Mouse (Mus musculus): Measurements from ENCODE around the gene Utp20.
"Not testable (repeated sequence)": the region's sequence is repeated elsewhere in the genome, so short reads cannot be mapped to it uniquely, and the experiment has no call there.

Utp20 gene

GRCm38 (mm10) chr10:88784513-88784931 is 42.1 kb downstream of the Utp20 start:
- in situ Hi-C loops (cut with MboI, MseI) = no loop called here

GRCm38 (mm10) chr10:88783941-88784340 is 42.7 kb downstream of the Utp20 start:
- in situ Hi-C loops (cut with MboI, MseI) = no loop called here

GRCm38 (mm10) chr10:88783135-88783534 is 43.5 kb downstream of the Utp20 start:
- in situ Hi-C loops (cut with MboI, MseI) = not testable (repeated sequence)

GRCm38 (mm10) chr10:88780716-88781115 is 45.9 kb downstream of the Utp20 start:
- in situ Hi-C loops (cut with MboI, MseI) = no loop called here

- in situ Hi-C loops (cut with MboI, MseI) = no loop called here
Observed at GRCm38 (mm10) chr10:88776206-88776605, 50.4 kb downstream of the Utp20 start.

GRCm38 (mm10) chr10:88772965-88773364 is 53.6 kb downstream of the Utp20 start:
- in situ Hi-C loops (cut with MboI, MseI) = not testable (repeated sequence)

GRCm38 (mm10) chr10:88769676-88770075 is 56.9 kb downstream of the Utp20 start:
- in situ Hi-C loops (cut with MboI, MseI) = loop anchor here (5.0 kb wide), 1 partner anchor 33 kb away; no protein-coding TSS in a partner anchor

GRCm38 (mm10) chr10:88768961-88769360 is 57.6 kb downstream of the Utp20 start:
- in situ Hi-C loops (cut with MboI, MseI) = loop anchor here (5.0 kb wide), 1 partner anchor 33 kb away; no protein-coding TSS in a partner anchor

- in situ Hi-C loops (cut with MboI, MseI) = loop anchor here (5.0 kb wide), 1 partner anchor 37 kb away; no protein-coding TSS in a partner anchor
Observed at GRCm38 (mm10) chr10:88765431-88766142, 61.0 kb downstream of the Utp20 start.

- in situ Hi-C loops (cut with MboI, MseI) = no loop called here
Observed at GRCm38 (mm10) chr10:88761524-88762212, 64.9 kb downstream of the Utp20 start.

- in situ Hi-C loops (cut with MboI, MseI) = no loop called here
Observed at GRCm38 (mm10) chr10:88741426-88741825, 85.2 kb downstream of the Utp20 start.

- in situ Hi-C loops (cut with MboI, MseI) = no loop called here
Observed at GRCm38 (mm10) chr10:88740781-88741180, 85.8 kb downstream of the Utp20 start.

- in situ Hi-C loops (cut with MboI, MseI) = no loop called here
Observed at GRCm38 (mm10) chr10:88739818-88740217, 86.8 kb downstream of the Utp20 start.

- in situ Hi-C loops (cut with MboI, MseI) = not testable (repeated sequence)
Observed at GRCm38 (mm10) chr10:88739074-88739473, 87.5 kb downstream of the Utp20 start.

GRCm38 (mm10) chr10:88732309-88732622 is 94.3 kb downstream of the Utp20 start:
- in situ Hi-C loops (cut with MboI, MseI) = no loop called here

- in situ Hi-C loops (cut with MboI, MseI) = no loop called here
Observed at GRCm38 (mm10) chr10:88731496-88732308, 94.9 kb downstream of the Utp20 start.

- in situ Hi-C loops (cut with MboI, MseI) = no loop called here
Observed at GRCm38 (mm10) chr10:88730571-88731495, 95.8 kb downstream of the Utp20 start, which contains the start of gene Arl1. Gene Arl1, plus strand, starts transcription at chr10:88730858.

GRCm38 (mm10) chr10:88728166-88728565 is 98.4 kb downstream of the Utp20 start:
- in situ Hi-C loops (cut with MboI, MseI) = loop anchor here (5.0 kb wide), 1 partner anchor 351 kb away; the partner anchor contains the start of genes Dram1 and Gnptab

- in situ Hi-C loops (cut with MboI, MseI) = loop anchor here (5.0 kb wide), 1 partner anchor 350 kb away; the partner anchor contains the start of genes Dram1 and Gnptab
Observed at GRCm38 (mm10) chr10:88727128-88727527, 99.5 kb downstream of the Utp20 start.

GRCm38 (mm10) chr10:88725343-88725742 is 101.3 kb downstream of the Utp20 start:
- in situ Hi-C loops (cut with MboI, MseI) = loop anchor here (5.0 kb wide), 1 partner anchor 348 kb away; the partner anchor contains the start of genes Dram1 and Gnptab

- in situ Hi-C loops (cut with MboI, MseI) = no loop called here
Observed at GRCm38 (mm10) chr10:88719618-88720017, 107.0 kb downstream of the Utp20 start.
